Mouse (Mus musculus) thymus, postnatal 14 days (tissue): Measurements from ENCODE around the gene Prkca.
A peak's percentile ranks its signal among the peaks of the same experiment; 100 is the strongest.

ENCODE experiments used
- DNase-seq: peaks from one replicate; pipeline ENCODE4 v3.0.0; 2021

The Prkca gene

DNA sequence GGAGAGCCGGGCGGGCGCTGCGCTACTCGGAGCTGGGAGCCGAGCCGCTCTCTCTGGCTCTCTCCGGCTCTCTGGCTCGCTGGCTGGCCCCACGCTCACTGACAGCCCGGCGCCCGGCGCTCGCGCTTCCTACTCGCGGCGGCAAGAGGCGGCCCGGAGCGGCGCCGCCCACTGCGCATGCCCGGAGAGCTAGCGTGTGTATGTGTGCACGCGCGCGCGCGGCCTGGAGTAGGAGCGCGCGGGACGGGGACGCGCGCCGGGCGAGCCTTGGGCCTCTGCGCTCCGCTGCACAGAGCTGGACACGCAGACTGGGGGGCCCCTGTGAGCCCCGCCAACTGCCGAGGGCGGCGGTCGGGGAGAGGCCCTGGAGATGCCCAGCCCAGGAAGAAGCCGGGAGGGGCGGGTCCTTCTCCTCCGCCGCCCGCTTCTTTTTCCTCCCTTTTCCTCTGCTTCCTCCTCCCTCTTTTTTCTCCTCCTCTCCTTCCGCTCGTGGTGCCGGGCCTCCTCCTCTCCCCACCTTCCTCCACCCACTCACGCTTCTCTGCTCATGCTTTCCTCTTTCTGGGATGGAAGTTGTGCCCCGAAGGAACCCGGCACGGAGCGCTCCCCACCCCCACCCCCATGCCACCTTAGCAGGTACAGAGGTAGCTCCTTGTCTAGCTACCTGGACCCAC lies at the start of gene Prkca:
Gene Prkca (minus strand): TSS at position 140 of the 674 bp plus-strand sequence.
- DNase-seq, result peak; percentile 96

- no peak for DNase-seq
Measured at GRCm38 (mm10) chr11:108385666-108386024, 41.9 kb upstream of the Prkca start.

DNA sequence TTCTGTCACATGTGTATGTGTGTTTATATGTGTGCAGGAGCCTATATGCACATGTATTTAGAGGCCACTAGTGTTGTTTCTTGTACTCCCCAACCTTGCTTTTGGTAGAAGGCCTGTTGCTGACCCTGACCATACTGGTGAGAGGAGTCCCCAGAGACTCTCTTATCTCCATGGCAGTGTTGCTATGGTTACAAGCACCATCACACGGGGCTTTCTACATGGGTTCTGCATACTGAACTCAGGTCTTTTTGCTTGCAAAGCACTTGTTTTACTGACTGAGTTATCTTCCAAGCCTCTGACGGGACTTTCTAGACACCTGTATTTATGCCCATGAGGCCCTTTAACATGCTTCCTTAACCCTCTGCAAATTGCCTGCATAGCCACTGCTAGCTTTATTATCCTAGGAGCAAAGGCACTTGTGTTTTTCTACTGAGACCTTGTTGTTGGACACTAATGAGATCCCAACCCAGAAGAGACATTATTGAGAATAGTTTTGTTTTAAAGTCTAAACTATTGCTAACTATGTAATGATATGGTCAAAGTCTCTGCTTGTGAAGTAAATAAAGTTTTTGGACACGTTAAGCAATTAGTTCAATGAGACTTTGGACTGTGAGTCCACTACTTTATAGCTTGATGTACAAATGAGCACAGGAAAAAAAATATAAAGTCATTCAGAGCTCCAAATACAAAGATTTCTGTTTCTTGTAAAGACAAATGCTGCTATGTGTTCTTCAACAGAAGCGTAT lies 41.4 kb upstream of the Prkca start:
- DNase-seq, result no peak

DNA sequence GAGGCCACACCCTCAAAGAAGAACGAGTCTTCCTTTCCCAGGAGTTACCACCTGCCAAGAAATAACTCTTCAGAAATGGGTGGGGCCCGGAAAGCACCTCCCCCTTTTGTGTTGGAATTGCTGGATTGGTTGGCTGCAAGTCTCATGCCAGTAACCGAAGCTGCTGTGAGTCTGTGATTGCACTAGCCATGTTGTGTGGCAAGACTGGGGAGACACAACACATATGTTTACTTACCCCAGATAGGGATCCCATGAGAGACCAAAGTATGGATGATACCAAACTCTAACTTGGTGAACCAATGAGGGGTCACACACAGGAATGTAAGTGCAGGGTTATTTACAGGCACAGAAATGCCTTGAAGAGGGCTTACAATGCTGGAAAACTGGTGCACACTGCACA lies 38.9 kb upstream of the Prkca start:
- no peak for DNase-seq

- DNase-seq, result no peak
Measured at GRCm38 (mm10) chr11:108378363-108378751, 34.6 kb upstream of the Prkca start.

DNA sequence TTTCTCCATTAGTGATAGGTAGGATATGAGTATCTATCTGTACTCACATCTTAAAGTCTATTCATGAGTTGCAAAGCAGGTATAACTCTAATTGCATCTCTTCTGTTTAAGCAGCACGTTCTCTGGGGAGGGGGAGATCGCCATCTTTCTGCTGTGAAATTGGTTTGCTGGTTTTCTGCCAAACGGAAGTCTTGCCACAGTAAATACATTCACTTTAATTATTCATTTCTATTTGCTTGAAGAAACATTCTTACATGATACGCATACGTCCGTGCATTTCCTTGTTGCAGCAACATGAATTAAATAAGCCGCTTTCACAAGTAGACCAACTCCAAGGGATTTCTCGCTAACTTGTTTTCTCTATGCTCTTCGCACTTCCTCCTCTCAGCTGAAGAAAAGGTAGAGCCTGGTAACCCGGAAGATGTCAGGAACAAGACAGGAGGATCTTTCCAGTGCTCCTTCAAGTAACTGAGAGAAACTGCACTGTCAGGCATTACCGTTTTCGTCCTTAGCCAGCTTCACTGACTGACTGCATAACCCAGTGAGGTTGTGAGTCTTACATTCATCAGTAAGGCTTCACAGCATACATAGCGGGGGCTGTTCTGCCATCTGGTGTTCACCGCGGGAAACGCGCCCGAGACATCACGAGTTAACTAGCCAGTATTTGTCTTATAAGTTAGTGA lies 34.1 kb upstream of the Prkca start:
- peak; percentile 81 for DNase-seq

DNA sequence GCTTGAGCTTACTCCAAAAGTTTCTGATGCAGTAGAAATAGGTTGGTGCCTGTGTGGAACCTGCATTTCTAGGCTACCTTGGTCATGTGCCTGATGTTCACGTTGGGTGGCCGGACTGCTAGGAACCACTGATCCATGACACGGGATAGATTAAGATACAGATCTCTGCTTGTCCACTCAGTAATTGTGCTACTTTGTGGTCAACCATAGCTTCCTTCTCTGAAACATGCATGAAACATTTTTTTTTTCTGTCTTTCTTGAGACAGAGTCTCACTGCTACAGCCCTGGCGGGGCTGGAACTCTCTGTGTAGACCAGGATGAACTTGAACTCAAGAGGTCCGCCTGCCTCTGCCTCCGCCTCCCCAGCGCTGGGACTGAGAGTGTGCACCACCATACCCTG lies 33.1 kb upstream of the Prkca start:
- DNase-seq, result no peak

GRCm38 (mm10) chr11:108367046-108367445 lies 23.3 kb upstream of the Prkca start:
- no peak for DNase-seq

- no peak for DNase-seq
Measured at GRCm38 (mm10) chr11:108365600-108365999, 21.9 kb upstream of the Prkca start.

GRCm38 (mm10) chr11:108364945-108365589 lies 21.3 kb upstream of the Prkca start:
- no peak for DNase-seq

DNA sequence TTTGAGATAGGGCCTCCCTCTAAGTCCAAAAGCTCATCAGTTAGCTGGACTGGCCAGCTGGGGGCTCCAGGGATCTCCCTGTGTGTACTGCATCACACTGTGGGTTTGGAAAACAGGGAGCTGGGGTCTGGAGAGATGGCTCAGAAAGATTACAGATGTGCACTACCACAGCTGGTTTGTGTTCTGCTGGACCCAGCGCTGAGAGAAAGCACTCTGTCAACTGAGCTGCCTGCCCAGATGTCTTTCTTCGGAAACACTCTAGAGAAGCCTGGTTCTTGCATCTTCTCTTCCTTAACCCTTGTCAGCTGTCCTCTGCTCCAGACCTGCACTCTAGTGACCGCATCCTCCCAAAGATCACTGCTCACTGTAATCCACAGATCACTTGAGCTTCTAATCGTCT lies 20.3 kb upstream of the Prkca start:
- DNase-seq, result no peak

- DNase-seq, result no peak
Measured at GRCm38 (mm10) chr11:108362965-108363364, 19.2 kb upstream of the Prkca start.

DNA sequence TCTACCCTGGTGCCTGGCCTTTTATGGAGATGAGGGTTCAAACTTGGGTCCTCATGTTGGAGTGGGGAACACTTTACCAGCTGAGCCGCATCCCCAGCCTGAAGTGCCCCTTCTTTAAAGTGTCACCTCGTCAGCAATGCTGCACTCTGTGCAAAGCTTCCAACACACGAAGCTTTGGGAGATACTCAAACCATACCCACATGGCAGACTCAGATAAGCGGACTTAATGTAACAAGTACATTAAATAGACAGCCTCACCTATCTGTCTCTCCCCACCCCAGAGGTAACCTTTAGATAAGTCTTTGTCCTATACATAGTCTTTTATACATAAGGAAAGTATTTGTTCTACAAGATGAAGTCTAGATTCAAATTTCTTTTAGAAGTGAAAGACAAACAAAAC lies 17.3 kb upstream of the Prkca start:
- DNase-seq, result no peak

GRCm38 (mm10) chr11:108358911-108359310 lies 15.2 kb upstream of the Prkca start:
- no peak for DNase-seq

DNA sequence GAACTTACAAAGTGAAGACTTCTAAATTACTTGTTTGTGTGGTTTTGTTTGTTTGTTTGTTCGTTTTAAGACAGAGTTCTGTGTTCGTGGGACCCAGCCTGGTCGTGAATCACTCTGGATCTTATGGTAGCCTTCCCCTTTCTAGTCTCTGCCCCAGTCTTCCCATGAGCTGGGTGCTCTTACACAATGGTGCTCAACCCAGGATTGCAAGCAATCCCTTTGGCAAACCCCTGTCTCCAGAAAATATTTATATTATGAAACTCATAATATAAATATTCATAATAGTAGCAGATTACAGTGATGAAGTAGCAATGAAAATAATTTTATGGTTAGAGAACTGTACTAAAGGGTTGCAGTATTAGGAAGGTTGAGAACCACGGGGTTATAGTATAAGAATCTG lies 12.3 kb upstream of the Prkca start:
- no peak for DNase-seq

DNA sequence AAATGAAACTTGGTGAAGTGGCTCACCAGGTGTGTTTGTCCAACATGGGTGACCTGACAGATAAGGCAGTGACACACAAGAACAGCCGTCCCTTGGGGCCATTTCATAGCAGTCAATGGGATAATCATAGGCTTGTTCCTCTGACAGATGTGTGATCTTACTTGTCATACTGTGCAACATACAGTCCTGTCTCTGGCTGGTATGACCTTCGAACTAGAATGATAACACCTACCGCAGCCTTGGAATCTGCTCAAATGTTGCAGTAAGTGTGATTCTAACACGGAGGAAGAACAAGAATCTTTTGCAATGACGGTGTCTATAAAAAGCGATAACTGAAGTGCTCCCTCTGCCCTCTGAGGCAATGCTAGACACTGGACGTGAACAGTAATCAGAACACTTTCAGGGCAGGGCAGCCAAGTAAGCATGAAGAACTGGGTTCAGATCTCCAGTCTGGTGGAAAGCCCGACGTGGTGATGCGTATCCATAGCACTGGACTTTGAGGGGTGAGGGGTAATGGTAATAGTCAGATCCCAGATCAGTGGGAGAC lies 9.2 kb upstream of the Prkca start:
- no peak for DNase-seq

GRCm38 (mm10) chr11:108350799-108351198 lies 7.1 kb upstream of the Prkca start:
- no peak for DNase-seq

DNA sequence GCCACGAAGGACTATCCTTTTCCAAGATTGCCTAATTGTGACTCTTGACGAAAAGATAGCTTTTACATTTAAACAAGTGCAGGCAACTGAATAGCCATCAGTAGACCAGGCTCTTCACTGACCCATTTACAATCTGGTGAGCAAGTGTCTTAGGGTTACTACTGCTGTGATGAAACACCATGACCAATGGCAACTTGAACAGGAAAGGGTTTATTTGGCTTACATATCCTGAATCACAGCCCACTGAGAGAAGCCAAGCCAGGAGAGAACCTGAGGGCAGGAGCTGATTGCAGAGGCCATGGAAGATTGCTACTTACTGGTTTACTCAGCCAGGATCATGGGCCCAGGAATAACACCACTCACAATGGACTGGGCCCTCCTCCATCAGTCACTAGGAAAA lies 1.6 kb upstream of the Prkca start:
- DNase-seq, result no peak

GRCm38 (mm10) chr11:108344759-108345158 lies 1.0 kb upstream of the Prkca start:
- DNase-seq, result no peak

DNA sequence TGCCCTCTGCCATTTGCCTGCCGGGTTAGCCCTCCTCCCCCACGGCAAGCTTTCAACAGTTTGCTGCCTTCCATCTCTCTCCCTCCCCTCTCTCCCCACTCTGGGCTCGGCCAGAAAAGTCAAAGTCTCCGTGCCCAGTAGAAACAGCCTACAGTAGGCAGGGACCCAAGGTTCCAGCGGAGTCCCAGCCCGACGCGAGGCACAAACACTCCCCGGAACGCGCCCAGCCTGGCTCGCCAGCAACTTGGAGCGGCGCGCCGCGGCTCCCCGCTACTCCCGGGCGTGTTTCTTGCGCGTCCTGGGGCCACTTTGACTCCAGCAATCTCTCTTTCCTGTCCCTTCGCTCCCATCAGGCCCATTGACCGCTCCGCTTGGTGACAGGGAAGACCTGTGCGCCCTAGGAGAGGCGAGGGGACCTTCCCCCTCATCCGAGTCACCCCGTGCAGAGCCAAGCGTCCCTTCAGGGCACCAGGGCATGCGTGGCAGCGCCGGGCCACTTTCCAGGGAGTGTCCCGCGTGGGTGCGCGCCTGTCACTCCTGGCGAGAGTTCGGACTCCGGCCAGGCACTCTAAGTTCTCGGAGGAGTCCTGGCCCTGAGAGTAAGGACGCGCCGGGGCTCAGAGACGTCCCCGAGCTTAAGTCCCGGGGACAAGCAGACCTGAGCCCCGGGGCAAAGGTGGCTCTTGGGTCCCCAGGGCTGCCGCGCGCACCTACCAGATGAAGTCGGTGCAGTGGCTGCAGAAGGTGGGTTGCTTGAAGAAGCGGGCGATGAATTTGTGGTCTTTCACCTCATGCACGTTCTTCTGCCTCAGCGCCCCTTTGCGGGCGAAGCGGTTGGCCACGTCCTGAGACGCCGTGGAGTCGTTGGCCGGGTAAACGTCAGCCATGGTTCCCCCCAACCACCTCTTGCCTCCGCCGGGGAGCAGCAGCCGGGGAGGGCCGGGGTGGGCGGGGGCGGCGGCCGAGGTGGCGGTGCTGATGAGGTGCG lies 653 bp downstream of the Prkca start, which contains the start of gene Apoh:
Gene Apoh (plus strand): TSS at position 574 of the 988 bp plus-strand sequence.
- peak; percentile 58 for DNase-seq

DNA sequence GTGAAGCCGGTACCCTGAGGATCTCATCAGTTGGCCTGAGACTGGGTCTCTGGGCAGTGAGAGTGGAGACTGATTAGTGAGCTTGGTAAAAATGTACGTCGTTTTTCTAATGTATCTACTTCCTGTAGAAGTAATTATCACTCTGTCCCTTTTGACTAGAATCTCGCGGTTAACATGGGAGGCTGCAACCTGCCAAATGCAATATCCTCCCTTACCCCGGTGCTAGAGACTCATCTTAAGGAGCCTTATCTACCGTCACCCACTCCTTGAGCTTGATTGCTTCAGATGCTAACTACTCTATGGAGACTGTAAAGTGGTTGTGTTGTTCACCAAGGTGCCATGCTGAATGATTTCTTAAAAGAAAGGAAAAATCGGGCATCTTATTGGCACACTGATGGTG lies 1.9 kb downstream of the Prkca start:
- no peak for DNase-seq

- DNase-seq, result no peak
Measured at GRCm38 (mm10) chr11:108340293-108340692, 3.4 kb downstream of the Prkca start.
